Mouse (Mus musculus) stomach, postnatal 0 days (tissue): ENCODE measurements around the gene Hpdl.
"Not testable (repeated sequence)": the region's sequence is repeated elsewhere in the genome, so short reads cannot be mapped to it uniquely, and the experiment has no call there.

Experiments used
- CTCF ChIP-seq: IDR thresholded peaks from 2 replicates; pipeline ENCODE4 v1.5.1; 2016; ENCODE audit warnings: antibody characterized with exemption, low read depth, mild to moderate bottlenecking, moderate library complexity
- EP300 ChIP-seq: optimal IDR thresholded peaks from 2 replicates; pipeline ENCODE3; 2016; ENCODE audit warnings: antibody characterized with exemption

GRCm38 (mm10) chr4:116840096-116840495 lies 18.6 kb upstream of the Hpdl start:
- TF ChIP-seq CTCF, EP300: not testable (repeated sequence)
